Mouse (Mus musculus): ENCODE measurements around the gene Ybx2. TPM values are rescaled to one million over a fixed set of nuclear protein-coding genes. Genes with fewer than 3 reads are reported as not detected.
"Not testable (repeated sequence)": the region's sequence is repeated elsewhere in the genome, so short reads cannot be mapped to it uniquely, and the experiment has no call there.

The Ybx2 gene
- total RNA-seq, 4 experiments from 2014 or later, result 13.8 to 32.7 (median 24.3) TPM

GRCm38 (mm10) chr11:69934681-69935080 is 915 bp upstream of the Ybx2 start:
- DNase-seq (ENCODE audit: low spot score), result no peak

- no peak for DNase-seq (ENCODE audit: low spot score)
These were observed 560 bp downstream of the Ybx2 start for GRCm38 (mm10) chr11:69936156-69936555.

GRCm38 (mm10) chr11:69936714-69937347 is 1.2 kb downstream of the Ybx2 start:
- DNase-seq (ENCODE audit: low spot score), result no peak

- no peak for DNase-seq (ENCODE audit: low spot score)
These were observed 1.8 kb downstream of the Ybx2 start for GRCm38 (mm10) chr11:69937385-69937784.

GRCm38 (mm10) chr11:69937834-69938233 is 2.2 kb downstream of the Ybx2 start:
- DNase-seq (ENCODE audit: low spot score), result no peak

GRCm38 (mm10) chr11:69938401-69938979 is 2.9 kb downstream of the Ybx2 start:
- no peak for DNase-seq (ENCODE audit: low spot score)

- DNase-seq (ENCODE audit: low spot score), result no peak
These were observed 3.6 kb downstream of the Ybx2 start for GRCm38 (mm10) chr11:69939181-69939580.

GRCm38 (mm10) chr11:69939731-69940130 is 4.1 kb downstream of the Ybx2 start:
- DNase-seq (ENCODE audit: low spot score), result no peak

- DNase-seq (ENCODE audit: low spot score), result no peak
These were observed 5.4 kb downstream of the Ybx2 start for GRCm38 (mm10) chr11:69940962-69941361.

GRCm38 (mm10) chr11:69945216-69945615 is 9.6 kb downstream of the Ybx2 start:
- DNase-seq (ENCODE audit: low spot score), result no peak

GRCm38 (mm10) chr11:69945997-69946891 is 10.6 kb downstream of the Ybx2 start:
- DNase-seq (ENCODE audit: low spot score), result no peak

- peak; percentile 54 for DNase-seq (ENCODE audit: low spot score)
These were observed 11.9 kb downstream of the Ybx2 start for GRCm38 (mm10) chr11:69947337-69948065.

- DNase-seq (ENCODE audit: low spot score), result peak; percentile 91
These were observed 12.6 kb downstream of the Ybx2 start, which contains the start of gene Slc2a4 for GRCm38 (mm10) chr11:69948066-69948762. Gene Slc2a4, minus strand, starts transcription at chr11:69948188.

- peak; percentile 91 for DNase-seq (ENCODE audit: low spot score)
These were observed 13.2 kb downstream of the Ybx2 start for GRCm38 (mm10) chr11:69948763-69949150.

GRCm38 (mm10) chr11:69950807-69951459 is 15.3 kb downstream of the Ybx2 start:
- DNase-seq (ENCODE audit: low spot score), result no peak

GRCm38 (mm10) chr11:69952274-69952673 is 16.7 kb downstream of the Ybx2 start:
- no peak for DNase-seq (ENCODE audit: low spot score)

- no peak for DNase-seq (ENCODE audit: low spot score)
These were observed 17.8 kb downstream of the Ybx2 start for GRCm38 (mm10) chr11:69953267-69953915.

GRCm38 (mm10) chr11:69955618-69956017 is 20.0 kb downstream of the Ybx2 start:
- not testable (repeated sequence) for DNase-seq (ENCODE audit: low spot score)

- DNase-seq (ENCODE audit: low spot score), result no peak
These were observed 20.6 kb downstream of the Ybx2 start for GRCm38 (mm10) chr11:69956218-69956617.

- no peak for DNase-seq (ENCODE audit: low spot score)
These were observed 25.0 kb downstream of the Ybx2 start for GRCm38 (mm10) chr11:69960616-69961015.
